Mouse (Mus musculus) gastrocnemius, postnatal 25 days (tissue): ENCODE results near the gene Laptm4a. TPM values are rescaled to one million over a fixed set of nuclear protein-coding genes. Genes with fewer than 3 reads are reported as not detected.

Source experiments
- DNase-seq: peaks from one replicate; pipeline ENCODE4 v3.0.0; 2022
- long read RNA-seq, 2 experiments: library from polyadenylated mRNA; stranded (forward); transcript quantifications; one replicate each; pipeline ENCODE4 v2.0.0; 2021
- total RNA-seq, 2 experiments: library from RNA; stranded (reverse); gene quantifications; 1 replicate in 1 of 2; 2 replicates in 1 of 2; pipeline ENCODE4 v1.2.3; 2021

The Laptm4a gene
- 100 to 1,000 TPM; 222 to 266 TPM for total RNA-seq
- long read RNA-seq, experiment 1, transcript Laptm4a-201 (7 exons, 1,773 nt): major isoform, 96 of 305 reads
- long read RNA-seq, experiment 1, partial matches to known transcripts: 5 of 305 reads
- long read RNA-seq, experiment 1, other reads (novel, unspliced or antisense): 204 of 305 reads
- long read RNA-seq, experiment 2, transcript Laptm4a-201 (7 exons, 1,773 nt): major isoform, 108 of 244 reads
- long read RNA-seq, experiment 2, partial matches to known transcripts: 7 of 244 reads
- long read RNA-seq, experiment 2, other reads (novel, unspliced or antisense): 129 of 244 reads

DNA sequence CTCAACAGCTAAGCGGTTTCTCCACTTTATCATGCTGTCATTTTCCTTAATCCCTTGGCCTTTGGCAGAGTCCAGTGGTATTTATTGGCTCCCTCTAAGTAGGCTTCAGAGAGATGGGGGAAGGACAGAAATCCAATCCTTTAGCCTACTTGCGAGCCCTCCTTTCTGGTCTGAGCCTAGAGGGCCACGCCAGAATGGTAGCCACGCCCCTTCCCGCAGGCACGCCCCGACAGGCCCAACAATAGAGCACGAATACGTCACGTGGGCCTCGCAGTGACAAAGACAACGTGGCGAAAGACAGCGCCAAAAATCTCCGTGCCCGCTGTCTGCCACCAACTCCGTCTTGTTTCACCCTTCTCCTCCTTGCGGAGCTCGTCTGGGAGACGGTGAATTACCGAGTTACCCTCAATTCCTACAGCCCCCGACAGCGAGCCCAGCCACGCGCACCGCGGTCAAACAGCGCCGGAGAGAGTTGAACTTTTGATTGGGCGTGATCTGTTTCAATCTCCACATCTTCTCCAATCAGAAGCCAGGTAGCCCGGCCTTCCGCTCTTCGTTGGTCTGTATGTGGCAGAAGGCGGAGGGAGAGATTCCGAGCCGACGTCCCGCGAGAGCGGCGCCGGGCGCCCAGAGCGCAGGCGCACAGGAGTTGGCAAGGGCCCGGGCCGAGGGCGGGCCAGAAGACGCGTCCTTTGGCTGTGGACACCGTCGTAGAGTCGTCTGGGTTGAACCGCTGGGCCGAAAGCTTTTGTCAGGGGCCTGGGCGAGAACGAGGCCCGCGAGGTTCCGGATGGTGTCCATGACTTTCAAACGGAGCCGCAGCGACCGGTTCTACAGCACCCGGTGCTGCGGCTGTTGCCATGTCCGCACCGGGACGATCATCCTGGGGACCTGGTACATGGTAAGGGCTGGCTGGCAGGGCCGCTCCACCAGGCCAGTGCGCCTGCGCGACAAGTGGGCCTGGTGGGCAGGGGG, at the start of gene Laptm4a:
Laptm4a (plus strand) TSS at position 271 of the 975 bp plus-strand sequence.
- DNase-seq: peak; percentile 100

DNA sequence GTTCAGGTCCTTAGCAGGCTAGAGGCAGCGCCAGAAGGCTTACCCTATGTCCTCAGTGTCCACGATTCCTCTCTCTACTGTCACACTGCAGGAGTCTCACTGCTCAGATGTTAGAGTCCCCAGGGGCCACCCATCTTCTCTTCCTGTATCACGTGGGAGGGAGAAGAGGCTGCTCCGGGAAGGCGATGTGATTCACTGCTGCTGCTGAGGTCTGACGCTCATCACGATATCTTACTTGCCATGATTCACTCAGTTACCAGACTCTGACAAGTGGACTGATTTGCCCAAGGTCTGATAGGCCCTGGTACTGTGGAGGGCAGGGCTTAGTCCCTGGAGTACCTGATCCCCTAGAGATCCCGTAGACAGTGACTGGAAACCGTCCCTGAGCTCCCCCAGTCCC, 45.9 kb upstream of the Laptm4a start:
- no peak for DNase-seq

DNA sequence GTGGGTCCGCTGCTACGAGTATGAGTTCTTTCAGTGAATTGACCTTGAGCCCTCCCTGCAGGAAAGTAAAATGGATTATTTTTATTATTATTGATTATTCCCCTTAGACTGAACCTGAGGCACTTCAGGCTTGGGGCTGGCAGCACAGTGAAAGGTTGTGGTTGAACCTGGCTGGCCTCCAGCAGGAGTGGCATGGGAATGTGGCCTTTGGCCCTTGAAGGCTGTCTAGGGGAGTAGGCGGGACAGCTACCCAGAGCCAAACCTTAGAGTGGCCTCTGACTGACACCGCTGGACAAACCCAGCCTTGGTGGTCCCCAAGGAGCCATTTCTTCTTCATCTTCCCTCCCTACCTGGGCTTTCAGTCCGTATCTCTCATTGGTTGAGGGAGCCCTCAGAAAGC, 44.6 kb upstream of the Laptm4a start:
- DNase-seq: no peak

DNA sequence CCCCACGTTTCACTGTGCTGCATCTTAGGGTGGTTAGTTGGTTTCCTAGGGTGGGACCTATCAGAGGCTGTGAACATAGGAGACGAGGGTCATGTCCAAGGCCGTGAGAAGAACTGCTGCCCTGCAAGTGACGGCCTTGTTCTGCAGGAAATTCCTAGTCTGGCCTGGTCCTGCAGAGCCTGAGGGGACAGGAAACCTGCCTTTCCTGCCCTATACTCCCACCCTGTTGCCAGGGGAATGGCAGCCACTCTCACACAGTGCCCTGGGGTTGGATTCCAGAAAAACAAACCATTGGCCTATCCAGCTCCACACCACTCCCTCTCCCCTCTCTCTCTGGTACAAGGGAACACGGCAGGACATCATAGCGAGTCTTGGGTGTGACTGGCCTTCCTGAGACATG, 44.1 kb upstream of the Laptm4a start:
- DNase-seq: peak; percentile 33

DNA sequence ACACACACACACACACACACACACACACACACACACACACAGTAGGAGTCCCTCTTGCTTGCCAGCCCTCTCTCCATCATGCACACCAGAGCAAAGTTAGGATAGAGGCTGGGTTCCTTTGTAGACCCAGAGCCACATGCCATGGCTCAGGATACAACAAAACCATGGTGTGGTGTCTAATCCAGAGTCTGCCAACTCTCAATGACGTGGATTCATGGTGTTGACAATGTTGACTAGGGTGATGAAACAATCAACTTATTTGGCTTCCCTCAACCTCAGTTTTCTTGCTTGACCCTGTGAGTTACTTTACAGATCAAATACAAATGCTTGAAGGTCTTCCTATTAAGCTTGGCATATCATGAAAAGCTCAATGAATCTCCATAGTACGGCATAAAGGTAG, 42.7 kb upstream of the Laptm4a start:
- no peak for DNase-seq

DNA sequence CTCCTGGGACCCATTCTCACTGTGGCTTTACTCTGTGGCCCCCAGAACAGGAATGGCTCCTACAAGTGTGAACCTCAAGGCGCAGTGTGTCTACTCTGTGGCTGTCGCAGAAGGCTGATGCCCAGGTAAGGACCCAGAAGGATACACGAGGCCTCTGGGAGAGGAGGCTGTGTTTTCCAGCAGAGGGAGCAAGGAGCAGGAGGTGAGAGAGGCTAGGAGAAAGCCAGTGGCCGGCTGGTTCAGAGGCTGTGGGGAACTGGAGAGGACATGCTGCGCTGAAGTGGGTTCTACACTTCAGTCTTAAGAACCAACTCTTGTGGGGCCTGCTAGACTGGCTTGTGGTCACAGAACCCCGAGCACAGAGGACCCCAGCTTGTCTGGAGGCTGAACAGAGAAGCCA, 42.1 kb upstream of the Laptm4a start:
- no peak for DNase-seq

DNA sequence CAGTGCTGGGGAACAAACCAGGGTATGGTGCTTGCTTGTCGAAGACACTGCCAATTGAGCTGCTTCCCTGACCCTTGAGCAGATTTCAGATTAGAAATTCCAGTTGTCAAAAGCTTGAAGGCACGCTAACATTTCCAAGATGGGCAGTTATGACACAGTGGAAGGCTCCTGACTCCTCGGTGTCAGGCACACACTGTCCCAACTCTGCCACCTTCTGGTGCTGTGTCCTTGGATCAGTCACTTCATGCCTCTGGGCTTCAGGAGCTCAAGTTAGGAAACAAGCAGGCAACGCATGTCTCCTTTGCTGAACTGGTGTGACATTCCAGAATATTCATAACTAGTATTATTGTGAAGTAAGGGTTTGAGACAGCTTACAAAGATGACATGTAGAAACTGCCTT, 39.7 kb upstream of the Laptm4a start:
- no peak for DNase-seq

DNA sequence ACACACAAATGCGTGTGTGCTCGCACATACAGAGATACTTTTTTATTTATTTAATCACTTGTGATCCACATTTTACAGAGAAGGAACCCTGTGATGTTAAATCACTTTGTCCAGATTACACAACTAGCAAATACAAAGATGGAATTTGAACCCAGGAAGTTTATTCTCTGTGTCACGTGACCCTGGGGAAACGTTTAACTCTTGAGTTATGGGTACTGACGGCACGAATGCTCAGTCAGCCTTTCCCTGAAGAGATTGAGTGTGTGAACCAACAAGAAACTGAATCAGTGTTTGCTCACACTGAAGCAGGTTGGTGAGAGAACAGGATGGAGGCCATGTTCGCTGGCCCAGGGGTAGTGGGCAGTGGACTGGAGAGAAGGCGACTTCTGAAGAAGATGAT, 39.1 kb upstream of the Laptm4a start:
- no peak for DNase-seq

DNA sequence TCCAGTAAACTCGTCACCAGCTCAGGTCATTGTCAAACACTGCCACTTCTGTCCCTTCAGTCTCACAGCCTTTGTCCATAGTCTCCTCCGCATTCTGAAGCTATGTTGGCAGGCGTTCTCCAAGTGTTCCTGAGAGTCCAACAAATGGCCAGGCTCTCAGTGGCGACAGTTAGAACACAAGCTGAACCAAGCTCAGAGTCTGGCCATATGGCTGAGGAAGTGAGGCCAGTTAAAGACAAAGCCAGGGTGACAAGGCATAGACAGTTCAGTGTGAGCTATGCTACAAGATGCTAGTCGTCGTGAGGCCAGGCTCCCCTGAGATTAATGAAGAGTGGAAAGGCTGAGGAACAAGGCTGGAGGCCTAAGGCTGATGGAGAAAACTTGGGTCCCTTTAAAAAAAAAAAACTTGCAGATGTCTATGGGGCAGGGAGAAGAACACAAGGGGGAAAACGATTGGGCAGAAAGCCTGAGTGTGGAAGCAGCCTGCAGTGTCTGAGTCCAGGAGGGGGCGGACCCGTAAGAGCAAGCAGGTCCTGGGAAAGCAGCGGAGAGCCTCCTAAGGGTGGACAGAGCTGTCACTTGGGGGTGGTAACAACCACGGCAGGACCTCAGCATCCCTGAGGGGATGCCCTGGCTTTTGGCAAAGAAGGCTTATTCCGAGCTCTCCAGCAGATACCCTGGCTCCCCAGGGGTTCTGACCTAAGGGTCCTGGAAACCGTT, 36.9 kb upstream of the Laptm4a start:
- peak; percentile 41 for DNase-seq

DNA sequence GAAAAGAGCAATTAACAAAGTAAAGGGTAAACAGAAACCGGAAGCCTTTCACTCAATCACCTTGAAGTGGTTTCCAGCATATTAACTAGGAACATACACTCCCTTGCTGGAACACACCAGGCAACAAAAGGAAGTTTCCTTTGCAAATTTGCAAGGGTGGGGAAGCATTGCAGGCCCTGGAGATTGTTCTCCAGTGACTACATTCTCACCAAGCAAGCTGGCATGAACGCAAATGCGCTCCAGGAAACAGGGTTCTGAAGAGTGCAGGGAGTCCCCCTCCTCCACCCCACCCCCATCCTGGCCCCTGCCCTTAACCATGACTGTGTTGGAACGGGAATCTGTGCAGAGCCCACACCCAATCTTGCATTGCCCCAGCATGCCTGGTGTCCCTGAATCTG, 36.3 kb upstream of the Laptm4a start:
- DNase-seq: no peak

DNA sequence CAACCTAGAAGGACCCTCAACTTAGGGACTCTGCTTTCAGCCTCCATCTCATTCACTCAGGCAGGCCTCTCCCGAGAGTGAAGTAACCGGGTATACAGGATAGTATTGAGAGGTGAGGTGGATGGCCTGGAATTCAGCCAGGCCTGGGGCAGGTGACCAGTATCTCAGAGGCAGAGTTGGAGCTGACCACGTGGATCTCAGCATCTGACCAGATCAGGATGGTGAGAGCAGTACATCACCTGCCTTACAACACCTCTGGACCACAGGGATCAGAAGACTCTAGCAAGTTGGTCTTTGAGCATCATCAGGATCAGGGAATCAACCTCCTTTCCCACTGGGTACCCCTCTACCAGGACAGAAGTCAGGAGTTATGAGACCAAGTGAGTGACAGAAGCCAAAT, 35.5 kb upstream of the Laptm4a start:
- no peak for DNase-seq

DNA sequence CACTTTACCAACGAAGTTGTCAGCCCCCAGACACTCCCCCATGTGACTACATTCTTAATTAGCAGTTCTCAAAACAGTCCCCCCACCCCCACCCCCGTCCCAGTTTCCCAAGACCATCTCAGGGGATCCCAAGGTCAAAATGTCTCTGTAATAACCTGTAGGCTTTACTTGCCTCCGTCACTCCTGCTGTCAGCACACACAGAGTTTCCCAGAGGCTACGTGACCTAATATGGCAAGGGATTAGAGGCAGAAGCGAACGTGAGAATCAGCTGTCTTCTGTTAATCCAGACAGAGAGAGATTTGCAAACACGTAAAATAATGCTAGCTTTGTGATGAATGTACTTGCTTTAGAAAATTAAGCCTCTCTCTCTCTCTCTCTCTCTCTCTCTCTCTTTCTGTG, 33.0 kb upstream of the Laptm4a start:
- no peak for DNase-seq

DNA sequence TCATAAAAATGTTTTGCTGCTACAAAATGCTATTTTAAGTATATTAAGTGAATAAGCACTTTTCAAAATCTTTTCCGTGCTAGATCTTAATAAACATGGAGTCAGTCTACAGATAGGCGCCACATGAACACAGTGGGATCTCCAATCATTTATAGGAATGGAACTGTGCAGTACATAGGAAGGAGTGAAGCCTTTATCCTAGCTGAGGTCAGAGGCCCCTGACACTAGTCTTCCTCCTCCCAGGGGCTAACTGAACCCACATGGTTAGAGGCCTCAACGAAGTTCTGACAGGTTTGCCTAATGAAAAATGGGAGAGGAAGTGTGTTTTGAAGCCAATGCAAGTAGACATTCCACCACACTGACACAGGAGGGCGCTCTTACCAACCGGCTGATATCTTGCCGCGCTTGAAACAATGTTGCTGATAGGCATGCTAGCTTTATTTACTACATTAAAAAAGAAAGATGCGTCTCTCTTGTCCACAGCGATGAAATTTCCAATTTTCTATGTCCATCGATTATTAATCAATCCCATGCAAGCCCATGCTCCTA, 32.3 kb upstream of the Laptm4a start:
- DNase-seq: peak; percentile 23

DNA sequence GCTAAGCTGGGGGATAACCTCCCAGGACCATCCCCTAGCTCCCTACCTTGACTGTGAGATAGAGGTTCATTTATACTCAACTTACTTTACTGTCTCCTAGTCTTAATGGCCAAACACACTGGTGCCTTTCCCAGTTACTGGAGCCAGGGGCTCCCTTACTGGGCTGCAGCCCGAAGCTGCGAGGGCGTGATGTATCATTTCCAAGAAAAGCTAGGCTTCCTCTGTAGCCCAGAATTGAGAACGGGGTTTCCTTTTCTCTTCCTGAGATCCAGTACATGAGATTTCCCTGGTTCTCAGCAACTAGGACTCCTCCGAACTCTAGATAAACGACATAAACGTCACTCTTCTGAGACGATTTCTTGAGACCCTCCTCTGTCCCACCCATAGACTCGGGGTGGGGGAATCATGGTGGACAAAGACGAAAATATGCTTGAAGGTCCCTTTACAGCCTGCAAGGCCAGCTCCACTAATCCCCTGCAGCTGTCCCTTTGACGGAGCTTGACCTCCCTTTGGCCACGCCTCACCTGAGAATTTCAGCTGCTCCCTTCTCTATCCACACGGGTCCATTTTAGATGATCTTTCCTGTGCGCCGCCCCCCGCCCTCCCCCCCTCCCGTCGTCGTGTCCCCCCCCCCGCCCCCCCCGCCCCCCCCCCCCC, 28.5 kb upstream of the Laptm4a start:
- DNase-seq: peak; percentile 25

DNA sequence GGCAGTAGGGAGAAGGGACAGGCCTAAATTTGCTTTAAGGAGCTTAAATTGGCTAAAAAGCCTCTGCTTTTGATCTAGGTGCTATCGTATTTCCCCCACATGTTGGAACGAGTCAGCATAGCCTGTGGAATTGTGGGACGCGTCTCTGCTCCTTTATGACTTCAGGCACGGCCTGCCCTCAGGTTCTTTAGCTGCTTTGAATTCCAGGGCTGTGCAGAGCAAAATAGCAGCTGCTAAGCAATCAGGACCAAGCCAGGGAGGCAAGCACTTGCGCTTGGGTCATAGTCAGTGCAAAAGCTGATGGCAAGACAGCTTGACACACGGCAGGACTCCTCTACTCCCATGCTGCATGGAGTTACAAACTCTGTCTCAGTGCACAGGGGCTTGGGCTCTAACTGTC, 24.3 kb upstream of the Laptm4a start:
- DNase-seq: no peak

DNA sequence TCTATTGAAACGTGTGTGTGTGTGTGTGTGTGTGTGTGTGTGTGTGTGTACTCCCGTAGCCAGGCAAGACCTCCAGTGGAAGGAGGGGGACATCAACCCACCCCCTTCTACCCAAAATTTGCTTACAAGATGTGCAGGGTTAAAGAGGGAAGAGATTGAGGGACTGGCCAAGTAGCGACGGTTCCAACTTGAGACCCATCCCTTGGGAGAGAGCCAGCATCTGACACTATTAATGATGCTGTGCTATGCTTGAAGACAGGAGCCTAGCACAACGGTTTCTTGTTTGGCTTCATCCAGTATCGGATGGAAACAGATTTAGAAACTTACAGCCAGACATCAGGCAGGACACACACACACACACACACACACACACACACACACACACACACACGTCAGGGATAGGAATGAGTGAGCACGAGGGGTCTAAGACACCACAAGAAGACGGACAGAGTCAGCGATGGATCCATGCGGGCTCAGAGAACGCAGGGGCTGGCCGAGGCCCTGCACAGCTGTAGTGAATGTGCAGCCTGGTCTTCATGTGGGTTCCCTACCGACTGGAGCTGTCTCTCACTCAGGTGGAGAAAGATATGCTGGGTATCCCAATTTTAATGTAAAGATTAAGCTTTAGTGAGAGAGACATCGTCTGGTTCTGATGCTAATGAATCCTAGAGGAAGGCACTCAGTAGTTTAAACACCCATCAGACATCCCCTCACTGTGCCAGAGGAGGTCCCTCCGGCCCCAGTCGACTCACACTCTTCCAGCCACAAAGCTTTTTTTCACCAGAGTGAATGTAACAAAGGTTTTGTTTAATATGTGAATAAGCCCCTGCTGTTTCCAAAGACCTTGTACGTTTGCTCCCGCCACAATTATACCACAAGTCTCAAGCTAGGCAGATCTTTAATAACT, 22.3 kb upstream of the Laptm4a start:
- DNase-seq: no peak

DNA sequence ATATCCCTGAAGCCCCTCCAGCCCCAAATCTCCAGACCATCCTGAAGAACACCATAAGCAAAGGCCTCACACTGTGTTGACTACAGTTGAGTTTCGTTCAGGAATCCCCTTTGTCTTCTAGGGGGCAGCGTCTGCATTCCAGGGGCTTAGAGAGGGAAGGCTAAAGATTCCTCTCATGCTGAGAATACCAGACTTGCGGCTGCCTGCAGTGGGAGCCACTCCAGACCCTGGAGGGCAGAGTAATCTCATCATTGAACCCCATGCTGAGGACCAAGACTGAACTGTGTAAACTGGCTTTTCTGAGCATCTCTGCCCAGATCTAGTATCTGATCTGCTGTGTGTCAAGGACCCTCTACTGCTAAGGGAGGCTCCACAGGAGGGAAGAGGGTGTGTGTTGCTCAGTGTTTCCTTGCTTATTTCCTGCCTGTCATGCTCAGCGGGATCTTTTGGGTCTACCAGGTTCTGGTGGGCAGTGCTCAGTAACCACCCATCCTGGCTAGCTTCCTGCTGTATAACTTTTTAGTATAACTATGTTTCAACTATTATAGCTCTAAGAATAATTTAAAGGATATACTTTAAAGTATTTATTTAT, 21.3 kb upstream of the Laptm4a start:
- no peak for DNase-seq

DNA sequence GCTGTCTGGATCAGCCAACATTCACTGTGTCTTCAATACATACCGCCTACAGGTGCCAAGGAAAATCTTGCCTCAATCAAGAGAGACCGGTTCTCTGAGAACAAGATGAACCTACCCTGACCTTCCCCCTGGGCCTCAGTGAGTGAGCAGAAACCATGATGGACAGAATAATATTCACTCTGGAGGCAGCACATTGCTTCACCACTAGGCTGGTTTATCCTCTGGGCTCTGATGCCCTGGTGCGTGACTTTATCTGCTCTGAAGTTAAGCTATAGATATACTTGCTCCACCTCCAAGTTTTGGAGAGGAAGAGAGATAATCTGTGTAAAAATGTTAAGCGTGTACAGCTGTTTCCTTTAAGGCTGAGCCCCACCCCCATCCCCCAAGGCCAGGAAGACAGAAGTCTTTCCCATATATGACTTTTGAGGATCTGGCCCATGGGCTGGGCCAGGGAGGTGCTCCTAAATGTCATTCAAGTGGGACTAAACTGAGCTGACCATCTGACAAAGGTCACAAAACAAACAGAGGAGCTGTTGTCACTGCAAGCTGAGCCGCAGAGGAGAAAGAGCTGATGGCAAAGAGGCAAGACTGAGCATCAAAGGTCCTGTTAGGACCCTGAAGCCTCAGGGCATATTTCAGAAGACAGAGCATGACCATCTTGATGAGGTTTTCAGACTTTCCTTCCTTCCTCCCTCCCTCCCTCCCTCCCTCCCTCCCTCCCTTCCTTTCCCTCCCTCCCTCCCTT, 20.4 kb upstream of the Laptm4a start:
- DNase-seq: no peak

DNA sequence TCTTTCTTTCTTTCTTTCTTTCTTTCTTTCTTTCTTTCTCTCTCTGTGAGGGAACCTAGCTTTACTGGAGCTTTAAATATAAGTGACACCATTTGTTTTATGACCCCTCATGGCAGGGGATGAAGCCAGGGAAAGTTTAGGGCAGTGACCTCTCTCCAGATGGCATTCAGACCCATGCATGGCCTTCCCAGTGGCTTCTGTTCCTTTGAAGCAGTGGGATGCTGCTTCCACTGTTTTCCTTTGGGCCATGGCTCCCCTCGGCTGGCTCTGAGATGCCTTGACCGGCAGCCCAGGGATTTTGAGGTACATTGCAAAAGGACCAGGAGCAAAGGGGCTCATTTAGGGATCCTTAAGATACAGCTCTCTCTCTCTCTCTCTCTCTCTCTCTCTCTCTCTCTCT, 19.5 kb upstream of the Laptm4a start:
- DNase-seq: no peak

DNA sequence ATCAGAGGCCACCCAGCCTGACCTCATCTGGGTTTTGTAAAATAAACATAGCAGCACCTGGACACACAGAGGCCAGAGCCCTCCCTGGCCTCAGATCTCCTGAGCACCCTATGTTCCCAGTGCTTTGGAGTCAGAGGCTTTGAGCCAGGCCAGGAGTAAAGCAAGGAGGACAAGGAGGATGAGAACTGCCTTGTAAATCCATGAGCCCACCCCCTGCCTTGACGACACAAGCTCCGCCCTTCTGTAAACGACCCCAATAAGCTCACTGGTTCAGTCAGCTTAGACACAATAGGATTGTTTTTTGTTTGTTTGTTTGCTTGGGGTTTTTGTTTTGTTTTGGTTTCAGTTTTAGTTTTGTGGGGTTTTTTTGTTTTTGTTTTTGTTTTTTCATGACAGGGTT, 19.0 kb upstream of the Laptm4a start:
- no peak for DNase-seq
